ENCODE assay signal across 8 mouse cellular contexts in genomic region chr5:35757639-35758001, GRCm38 (mm10). TPM values are rescaled to one million over a fixed set of nuclear protein-coding genes. Genes with fewer than 3 reads are reported as not detected.
DNase-seq lines count a peak whose midpoint lies in the region; ATAC-seq lines count a peak whose summit lies in the region.

Gene Ablim2, plus strand, starts transcription at chr5:35757880.

- peak; percentile 97 for ATAC-seq in hindbrain, embryonic 14.5 days (ENCODE audit: low FRiP score)

- H3K4me3 ChIP-seq in hindbrain, embryonic 14.5 days (replicated peaks; ENCODE audit: low read length): peak within 1 kb of the TSS; percentile 64

- no peaks in the 10 kb centered on the region for H3K36me3 ChIP-seq in hindbrain, embryonic 14.5 days (replicated peaks; ENCODE audit: control insufficient read depth, insufficient read depth)

- no peaks in the 10 kb centered on the region for H3K9me3 ChIP-seq in hindbrain, embryonic 14.5 days (ENCODE audit: control insufficient read depth, low read length)

- H3K27me3 ChIP-seq in hindbrain, embryonic 14.5 days (ENCODE audit: control insufficient read depth, insufficient read depth, low read length): peaks cover 23% of the 10 kb centered on the region

- DNase-seq in R1 (ENCODE audit: low read depth, low spot score): peak; percentile 97
- DNase-seq in cerebellum, postnatal 14 days: peak; percentile 95 to 97
- DNase-seq in frontal cortex, postnatal 36 days (ENCODE audit: low spot score in 2 of 2): peak; percentile 95 to 97
- peak; percentile 96 for DNase-seq in hindbrain, embryonic 14.5 days (ENCODE audit: low spot score)
- DNase-seq in layer of hippocampus, postnatal 25 days (ENCODE audit: extremely low spot score in 1 of 2, low spot score in 1 of 2): peak; percentile 86 to 87
- peak; percentile 89 for DNase-seq in lung, postnatal 14 days
- peak; percentile 88 for DNase-seq in ovary, postnatal 36 days (ENCODE audit: low spot score)
- DNase-seq in thymus, postnatal 14 days: peak; percentile 95

- H3K4me2 ChIP-seq in hindbrain, embryonic 14.5 days (replicated peaks): peak within 1 kb of the TSS; percentile 85

- under 1% methylated on average over 35 of the region's 35 CpGs for WGBS in hindbrain, embryonic 14.5 days

- H3K27ac ChIP-seq in hindbrain, embryonic 14.5 days: peak within 1 kb of the TSS; percentile 39

- H3K9ac ChIP-seq in hindbrain, embryonic 14.5 days: peak within 1 kb of the TSS; percentile 67

- no peaks in the 10 kb centered on the region; the same call in 1 of the 2 replicates for H3K4me1 ChIP-seq in hindbrain, embryonic 14.5 days (replicated peaks; ENCODE audit: control insufficient read depth, insufficient read depth, low read length)

RNA-seq across cellular contexts. Expression of gene Ablim2, which starts in this region (rescaled TPM):
- 19.9 and 22.3 TPM in 2 replicates for polyA plus RNA-seq in hindbrain, embryonic 14.5 days (2014; fragmentation: Nextera tagmentation; extraction: Ambion mirVana)
- total RNA-seq in layer of hippocampus, postnatal 25 days (2021): 100 to 1,000 TPM; 123 to 132 TPM

Comparison
In these comparisons a context has a peak if more than half of its experiments do, and no peak if none do; other contexts are left out.
1. Peak in every context shown above with its lines: DNase-seq, ATAC-seq, H3K4me3 ChIP-seq and H3K27ac ChIP-seq.